Mouse (Mus musculus): ENCODE results near the gene Mcemp1. TPM values are rescaled to one million over a fixed set of nuclear protein-coding genes. Genes with fewer than 3 reads are reported as not detected.

Gene Mcemp1
- total RNA-seq (2012; rRNA removed), result 0.22 and 0.32 TPM in 2 replicates

DNA sequence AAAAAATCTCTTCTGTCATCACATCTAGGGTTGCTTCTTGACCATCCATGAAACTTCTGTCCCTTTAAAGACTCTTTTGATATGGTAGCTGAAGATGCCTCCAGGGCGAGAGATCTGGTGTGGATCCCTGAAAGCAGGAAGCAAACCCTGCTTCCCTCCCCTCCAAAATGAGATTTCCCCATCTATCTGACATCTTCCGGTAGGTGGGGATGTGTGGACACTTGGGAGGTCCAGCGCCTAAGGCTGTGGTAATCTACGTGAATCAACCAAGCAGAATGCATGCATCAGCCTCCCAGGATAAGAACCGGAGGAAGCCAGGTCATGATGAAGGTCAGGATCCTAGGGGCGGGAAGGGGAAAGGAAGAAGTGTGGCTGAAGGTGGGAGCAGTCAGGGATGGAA, at the start of gene Mcemp1:
Gene Mcemp1 (plus strand): TSS at position 248 of the 400 bp plus-strand sequence.
- DNase-seq (ENCODE audit: low read depth, low spot score), result no peak
- Histone ChIP-seq H3K9ac (ENCODE audit: insufficient read depth, low read depth, low read length, poor library complexity, severe bottlenecking) (no peak within 1 kb of the TSS), H3K4me3 (ENCODE audit: insufficient read depth in 1 of 2, low read depth in 1 of 2, low read length in 2 of 2, poor library complexity in 1 of 2, severe bottlenecking in 1 of 2) (no peak within 1 kb of the TSS), H3K27ac (ENCODE audit: insufficient read depth, low read depth, low read length, poor library complexity, severe bottlenecking) (no peak within 1 kb of the TSS), H3K4me1 (ENCODE audit: control insufficient read depth in 2 of 2, insufficient read depth in 2 of 2, low read length in 2 of 2, poor library complexity in 1 of 2) (peaks cover under 1 to 4% of the 10 kb centered on the region in 2 experiments; a peak in 1 of 4 replicates), H3K9me3 (ENCODE audit: control insufficient read depth, insufficient read depth, low read depth, low read length) (no peaks in the 10 kb centered on the region), H3K36me3 (ENCODE audit: control insufficient read depth, insufficient read depth, low read length, poor library complexity, severe bottlenecking) (no peaks in the 10 kb centered on the region)
- no peak for TF ChIP-seq HCFC1 (IDR thresholded peaks at IDR 0.05; ENCODE audit: borderline replicate concordance, insufficient read depth, low read length)
- TF ChIP-seq CHD2 (IDR thresholded peaks at IDR 0.05; ENCODE audit: low read depth, low read length), result no peak
- no peak for TF ChIP-seq ZC3H11A (IDR thresholded peaks at IDR 0.05; ENCODE audit: borderline replicate concordance, low read depth, low read length)
- no peak for TF ChIP-seq ZNF384 (IDR thresholded peaks at IDR 0.05; ENCODE audit: low read depth, low read length)
- in situ Hi-C loops (cut with MboI; ENCODE audit: low sequenced_read_pairs in 2 of 2, unreplicated experiment in 2 of 2), result no loop called here

- in situ Hi-C loops (cut with MboI; ENCODE audit: low sequenced_read_pairs in 2 of 2, unreplicated experiment in 2 of 2), result no loop called here
- H3K9ac ChIP-seq (ENCODE audit: insufficient read depth, low read depth, low read length, poor library complexity, severe bottlenecking), result peak within 1 kb of the TSS; percentile 89
- no peak within 1 kb of the TSS for H3K27ac ChIP-seq (ENCODE audit: insufficient read depth, low read depth, low read length, poor library complexity, severe bottlenecking)
- peak within 1 kb of the TSS; percentile 87 to 96 for H3K4me3 ChIP-seq (ENCODE audit: insufficient read depth in 1 of 2, low read depth in 1 of 2, low read length in 2 of 2, poor library complexity in 1 of 2, severe bottlenecking in 1 of 2)
- peak; percentile 100 for DNase-seq (ENCODE audit: low read depth, low spot score)
- 0 out of 4 replicates have a peak, but pooled peaks cover 0 to 2% of the 10 kb centered on the region in 2 experiments for H3K4me1 ChIP-seq (ENCODE audit: control insufficient read depth in 2 of 2, insufficient read depth in 2 of 2, low read length in 2 of 2, poor library complexity in 1 of 2)
- TF ChIP-seq MAFK (IDR thresholded peaks at IDR 0.05; ENCODE audit: insufficient read depth, low read depth, low read length), result no peak
- peak; percentile 93 for TF ChIP-seq HCFC1 (IDR thresholded peaks at IDR 0.05; ENCODE audit: borderline replicate concordance, insufficient read depth, low read length)
- peak; percentile 93 for TF ChIP-seq CHD2 (IDR thresholded peaks at IDR 0.05; ENCODE audit: low read depth, low read length)
- TF ChIP-seq ZC3H11A (IDR thresholded peaks at IDR 0.05; ENCODE audit: borderline replicate concordance, low read depth, low read length), result no peak
- TF ChIP-seq ZNF384 (IDR thresholded peaks at IDR 0.05; ENCODE audit: low read depth, low read length), result no peak
- H3K36me3 ChIP-seq (ENCODE audit: control insufficient read depth, insufficient read depth, low read length, poor library complexity, severe bottlenecking), result peaks cover 12% of the 10 kb centered on the region
- no peaks in the 10 kb centered on the region for H3K9me3 ChIP-seq (ENCODE audit: control insufficient read depth, insufficient read depth, low read depth, low read length)
These were observed 44.2 kb upstream of the Mcemp1 start, which contains the start of the genes Xab2 and Pet100 for GRCm38 (mm10) chr8:3621199-3621970. Xab2 (minus strand) TSS chr8:3621316. Pet100 (plus strand) TSS chr8:3621548.

- 0 out of 4 replicates have a peak, but pooled peaks cover 0 to 2% of the 10 kb centered on the region in 2 experiments for H3K4me1 ChIP-seq (ENCODE audit: control insufficient read depth in 2 of 2, insufficient read depth in 2 of 2, low read length in 2 of 2, poor library complexity in 1 of 2)
- no peak for DNase-seq (ENCODE audit: low read depth, low spot score)
- TF ChIP-seq HCFC1 (IDR thresholded peaks at IDR 0.05; ENCODE audit: borderline replicate concordance, insufficient read depth, low read length) (no peak), ZC3H11A (IDR thresholded peaks at IDR 0.05; ENCODE audit: borderline replicate concordance, low read depth, low read length) (no peak), CHD2 (IDR thresholded peaks at IDR 0.05; ENCODE audit: low read depth, low read length) (no peak)
- H3K9me3 ChIP-seq (ENCODE audit: control insufficient read depth, insufficient read depth, low read depth, low read length), result no peaks in the 10 kb centered on the region
- in situ Hi-C loops (cut with MboI; ENCODE audit: low sequenced_read_pairs in 2 of 2, unreplicated experiment in 2 of 2), result no loop called here
- peak overlapping the region; percentile 78 to 93; a peak in 3 of 4 replicates for H3K4me3 ChIP-seq (ENCODE audit: insufficient read depth in 1 of 2, low read depth in 1 of 2, low read length in 2 of 2, poor library complexity in 1 of 2, severe bottlenecking in 1 of 2)
- H3K36me3 ChIP-seq (ENCODE audit: control insufficient read depth, insufficient read depth, low read length, poor library complexity, severe bottlenecking), result peaks cover 11% of the 10 kb centered on the region
- peak overlapping the region; percentile 77; the same call in 1 of the 2 replicates for H3K9ac ChIP-seq (ENCODE audit: insufficient read depth, low read depth, low read length, poor library complexity, severe bottlenecking)
- no peak overlapping the region for H3K27ac ChIP-seq (ENCODE audit: insufficient read depth, low read depth, low read length, poor library complexity, severe bottlenecking)
These were observed 43.4 kb upstream of the Mcemp1 start for GRCm38 (mm10) chr8:3622119-3622518.

DNA sequence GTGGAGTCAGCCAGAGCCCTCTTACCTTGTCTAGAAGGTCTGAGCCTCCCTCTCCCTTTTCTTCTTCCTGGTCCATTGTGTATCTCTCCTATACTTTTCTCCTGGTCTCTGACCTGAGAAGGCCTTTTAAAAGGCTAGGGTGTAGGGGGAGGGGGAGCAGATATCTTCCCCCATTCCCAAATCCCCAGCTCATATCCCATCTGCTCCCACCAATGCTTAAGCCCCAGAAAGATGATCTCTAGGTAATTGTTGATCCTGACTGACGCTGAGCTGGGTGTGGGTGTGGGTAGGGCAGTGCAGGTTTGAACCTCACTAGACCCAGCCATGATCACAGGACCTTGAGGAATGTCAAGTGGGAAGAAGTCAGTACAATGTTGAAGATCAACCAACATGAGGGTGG, 40.1 kb upstream of the Mcemp1 start, which contains the start of gene Pcp2:
Gene Pcp2 (minus strand): TSS at position 101 of the 400 bp plus-strand sequence.
- H3K9ac ChIP-seq (ENCODE audit: insufficient read depth, low read depth, low read length, poor library complexity, severe bottlenecking), result no peak within 1 kb of the TSS
- 0 out of 4 replicates have a peak, but pooled peaks cover 0 to 2% of the 10 kb centered on the region in 2 experiments for H3K4me1 ChIP-seq (ENCODE audit: control insufficient read depth in 2 of 2, insufficient read depth in 2 of 2, low read length in 2 of 2, poor library complexity in 1 of 2)
- H3K4me3 ChIP-seq (ENCODE audit: insufficient read depth in 1 of 2, low read depth in 1 of 2, low read length in 2 of 2, poor library complexity in 1 of 2, severe bottlenecking in 1 of 2), result no peak within 1 kb of the TSS
- H3K36me3 ChIP-seq (ENCODE audit: control insufficient read depth, insufficient read depth, low read length, poor library complexity, severe bottlenecking), result no peaks in the 10 kb centered on the region
- DNase-seq (ENCODE audit: low read depth, low spot score), result no peak
- TF ChIP-seq ZC3H11A (IDR thresholded peaks at IDR 0.05; ENCODE audit: borderline replicate concordance, low read depth, low read length) (no peak), MAFK (IDR thresholded peaks at IDR 0.05; ENCODE audit: insufficient read depth, low read depth, low read length) (no peak), CHD2 (IDR thresholded peaks at IDR 0.05; ENCODE audit: low read depth, low read length) (no peak), ZNF384 (IDR thresholded peaks at IDR 0.05; ENCODE audit: low read depth, low read length) (no peak), HCFC1 (IDR thresholded peaks at IDR 0.05; ENCODE audit: borderline replicate concordance, insufficient read depth, low read length) (no peak)
- no peak within 1 kb of the TSS for H3K27ac ChIP-seq (ENCODE audit: insufficient read depth, low read depth, low read length, poor library complexity, severe bottlenecking)
- H3K9me3 ChIP-seq (ENCODE audit: control insufficient read depth, insufficient read depth, low read depth, low read length), result no peaks in the 10 kb centered on the region
- in situ Hi-C loops (cut with MboI; ENCODE audit: low sequenced_read_pairs in 2 of 2, unreplicated experiment in 2 of 2), result no loop called here

Measured in ES-E14 (cell line).